Comparison of ENCODE assay signal across 32 mouse cellular contexts in the genomic region with DNA sequence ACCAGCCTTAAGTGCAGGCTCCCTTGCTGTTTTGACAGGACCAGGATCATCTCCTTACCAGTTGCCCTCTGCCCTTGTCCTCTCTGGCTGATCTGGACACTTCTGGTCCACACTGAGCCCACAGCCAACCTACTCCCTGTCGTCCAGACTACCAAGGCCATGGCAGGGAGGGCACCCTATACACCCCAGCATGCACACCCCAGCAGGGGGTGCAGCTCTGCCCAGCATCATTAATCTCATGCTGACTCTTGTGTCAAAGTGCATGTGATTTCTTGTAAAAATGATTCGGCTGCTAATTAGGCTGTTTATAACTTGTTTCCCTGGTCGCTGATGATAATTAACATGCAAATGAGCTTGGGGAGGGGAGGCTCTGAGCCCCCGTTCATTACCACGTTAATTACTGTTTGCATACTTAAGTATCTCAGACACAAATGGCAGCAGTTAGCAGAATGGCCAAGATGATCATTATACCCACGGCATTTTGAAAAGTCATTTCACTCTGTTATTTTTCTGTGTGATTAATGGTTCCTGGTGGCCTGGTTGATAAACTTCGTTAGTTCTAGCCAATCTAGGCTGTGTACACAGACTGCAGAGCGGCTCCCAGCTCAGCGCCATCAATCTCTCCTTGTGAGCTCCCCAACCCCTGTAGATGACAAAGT. TPM values are rescaled to one million over a fixed set of nuclear protein-coding genes. Genes with fewer than 3 reads are reported as not detected.
A peak's percentile ranks its signal among the peaks of the same experiment; 100 is the strongest.
DNase-seq lines count a peak whose midpoint lies in the region; ATAC-seq and TF ChIP-seq lines count a peak whose summit lies in the region.
"Had no signal": no experiment of that assay in that cellular context is flagged by ENCODE, and none has a peak within 500 bp of the region (broad histone marks: within the 10 kb centered on the region; RNA-seq: fewer than 3 reads in every experiment).

No protein-coding gene starts in this region.

- H3K4me3 ChIP-seq in forebrain, embryonic 11.5 days (ENCODE audit: low read depth, low read length), result no peak overlapping the region
- no peak overlapping the region for H3K4me3 ChIP-seq in forebrain, embryonic 15.5 days
- no peak overlapping the region for H3K4me3 ChIP-seq in hindbrain, embryonic 13.5 days
- no peak overlapping the region for H3K4me3 ChIP-seq in hindbrain, embryonic 11.5 days (ENCODE audit: low read depth, low read length)
- H3K4me3 ChIP-seq in forebrain, postnatal 0 days (ENCODE audit: low read depth, low read length), result no peak overlapping the region
- H3K4me3 ChIP-seq in neural tube, embryonic 14.5 days (ENCODE audit: low read depth, low read length), result no peak overlapping the region
- H3K4me3 ChIP-seq: embryonic facial prominence, embryonic 10.5 days; embryonic facial prominence, embryonic 15.5 days; intestine, embryonic 15.5 days; layer of hippocampus, adult 2 months; limb, embryonic 13.5 days; lung, embryonic 15.5 days had no signal

- H3K4me2 ChIP-seq in forebrain, embryonic 11.5 days (ENCODE audit: low read depth, low read length, severe bottlenecking), result no peak overlapping the region
- no peak overlapping the region for H3K4me2 ChIP-seq in forebrain, embryonic 15.5 days (replicated peaks)
- H3K4me2 ChIP-seq in hindbrain, embryonic 13.5 days, result no peak overlapping the region
- H3K4me2 ChIP-seq in hindbrain, embryonic 11.5 days (replicated peaks; ENCODE audit: low read depth, low read length), result no peak overlapping the region
- no peak overlapping the region for H3K4me2 ChIP-seq in forebrain, postnatal 0 days (ENCODE audit: low read depth)
- H3K4me2 ChIP-seq in neural tube, embryonic 14.5 days (ENCODE audit: low read depth, low read length), result no peak overlapping the region
- H3K4me2 ChIP-seq: embryonic facial prominence, embryonic 15.5 days; heart, embryonic 11.5 days; intestine, embryonic 15.5 days; limb, embryonic 13.5 days; liver, embryonic 11.5 days; lung, embryonic 15.5 days; midbrain, embryonic 11.5 days had no signal

- WGBS in forebrain, embryonic 11.5 days, result 39% methylated on average over 9 of the region's 9 CpGs
- 14% methylated on average over 9 of the region's 9 CpGs for WGBS in forebrain, embryonic 15.5 days
- WGBS in hindbrain, embryonic 13.5 days, result 35% methylated on average over 9 of the region's 9 CpGs
- 59% methylated on average over 9 of the region's 9 CpGs for WGBS in hindbrain, embryonic 11.5 days
- WGBS in forebrain, postnatal 0 days, result 13% methylated on average over 9 of the region's 9 CpGs
- 29% methylated on average over 9 of the region's 9 CpGs for WGBS in neural tube, embryonic 14.5 days

- ATAC-seq in forebrain, embryonic 11.5 days (replicated peaks; ENCODE audit: low FRiP score), result no peak
- no peak for ATAC-seq in forebrain, embryonic 15.5 days (replicated peaks)
- ATAC-seq in hindbrain, embryonic 13.5 days (ENCODE audit: low FRiP score), result peak; percentile 49; the same call in 1 of the 2 replicates
- no peak for ATAC-seq in hindbrain, embryonic 11.5 days (ENCODE audit: low FRiP score)
- no peak for ATAC-seq in forebrain, postnatal 0 days
- ATAC-seq in neural tube, embryonic 14.5 days (ENCODE audit: low read depth), result peak; percentile 52; the same call in 1 of the 2 replicates
- ATAC-seq: intestine, embryonic 15.5 days had no signal

- peak; percentile 54 for DNase-seq in forebrain, embryonic 11.5 days (ENCODE audit: low spot score)
- DNase-seq in hindbrain, embryonic 11.5 days (ENCODE audit: low spot score), result no peak
- DNase-seq in forebrain, postnatal 0 days, result peak; percentile 14
- no peak for DNase-seq in spleen, adult 12 weeks (ENCODE audit: low spot score)
- no peak for DNase-seq in thymus, postnatal 0 days (ENCODE audit: low spot score)
- DNase-seq: adrenal gland, adult 8-10 months; cerebellum, adult 8-10 months; cerebellum, postnatal 25 days; gastrocnemius, postnatal 25 days; heart, adult 18-20 months; kidney, adult 2 months; kidney, postnatal 36 days; lung, postnatal 36 days; thymus, postnatal 14 days had no signal

- H3K9me3 ChIP-seq in forebrain, embryonic 11.5 days (ENCODE audit: control insufficient read depth, low read length), result no peaks in the 10 kb centered on the region
- no peaks in the 10 kb centered on the region for H3K9me3 ChIP-seq in forebrain, embryonic 15.5 days
- no peaks in the 10 kb centered on the region for H3K9me3 ChIP-seq in hindbrain, embryonic 13.5 days
- no peaks in the 10 kb centered on the region for H3K9me3 ChIP-seq in hindbrain, embryonic 11.5 days (ENCODE audit: control insufficient read depth, low read length)
- no peaks in the 10 kb centered on the region for H3K9me3 ChIP-seq in forebrain, postnatal 0 days (ENCODE audit: low read length)
- H3K9me3 ChIP-seq in neural tube, embryonic 14.5 days (ENCODE audit: control insufficient read depth, low read length), result no peaks in the 10 kb centered on the region
- H3K9me3 ChIP-seq: embryonic facial prominence, embryonic 10.5 days; embryonic facial prominence, embryonic 15.5 days; G1E; intestine, embryonic 15.5 days; limb, embryonic 13.5 days; lung, embryonic 15.5 days had no signal

- no peak for TF ChIP-seq CTCF in forebrain, postnatal 0 days (IDR thresholded peaks at IDR 0.05; ENCODE audit: low read depth)

- no peak overlapping the region for H3K27ac ChIP-seq in forebrain, embryonic 11.5 days (ENCODE audit: low read depth, low read length)
- no peak overlapping the region for H3K27ac ChIP-seq in forebrain, embryonic 15.5 days (replicated peaks)
- H3K27ac ChIP-seq in hindbrain, embryonic 13.5 days, result no peak overlapping the region
- no peak overlapping the region for H3K27ac ChIP-seq in hindbrain, embryonic 11.5 days (ENCODE audit: low read depth, low read length)
- H3K27ac ChIP-seq in forebrain, postnatal 0 days (ENCODE audit: low read depth, low read length), result no peak overlapping the region
- no peak overlapping the region for H3K27ac ChIP-seq in neural tube, embryonic 14.5 days (ENCODE audit: low read depth, low read length)
- H3K27ac ChIP-seq: embryonic facial prominence, embryonic 10.5 days; embryonic facial prominence, embryonic 15.5 days; intestine, embryonic 15.5 days; layer of hippocampus, adult 2 months; limb, embryonic 13.5 days; lung, embryonic 15.5 days had no signal

- 0 out of 2 replicates have a peak, but pooled peaks cover 2% of the 10 kb centered on the region for H3K4me1 ChIP-seq in forebrain, embryonic 11.5 days (replicated peaks; ENCODE audit: control insufficient read depth, insufficient read depth, low read length)
- peaks cover 8% of the 10 kb centered on the region for H3K4me1 ChIP-seq in forebrain, embryonic 15.5 days
- peaks cover 39% of the 10 kb centered on the region for H3K4me1 ChIP-seq in hindbrain, embryonic 13.5 days (replicated peaks)
- H3K4me1 ChIP-seq in hindbrain, embryonic 11.5 days (replicated peaks; ENCODE audit: control insufficient read depth, insufficient read depth, low read length), result 0 out of 2 replicates have a peak, but pooled peaks cover 2% of the 10 kb centered on the region
- H3K4me1 ChIP-seq in forebrain, postnatal 0 days (ENCODE audit: insufficient read depth), result no peaks in the 10 kb centered on the region
- peaks cover 14% of the 10 kb centered on the region; the same call in 1 of the 2 replicates for H3K4me1 ChIP-seq in neural tube, embryonic 14.5 days (ENCODE audit: control insufficient read depth, insufficient read depth, low read length)
- H3K4me1 ChIP-seq: lung, embryonic 15.5 days had no signal

- no peak overlapping the region for H3K9ac ChIP-seq in forebrain, embryonic 11.5 days (ENCODE audit: low read length)
- H3K9ac ChIP-seq in forebrain, embryonic 15.5 days (replicated peaks), result no peak overlapping the region
- H3K9ac ChIP-seq in hindbrain, embryonic 13.5 days, result no peak overlapping the region
- H3K9ac ChIP-seq in hindbrain, embryonic 11.5 days (ENCODE audit: low read depth, low read length), result no peak overlapping the region
- no peak overlapping the region for H3K9ac ChIP-seq in forebrain, postnatal 0 days
- H3K9ac ChIP-seq in neural tube, embryonic 14.5 days (replicated peaks; ENCODE audit: low read depth, low read length), result no peak overlapping the region
- H3K9ac ChIP-seq: embryonic facial prominence, embryonic 15.5 days; intestine, embryonic 15.5 days; limb, embryonic 13.5 days; lung, embryonic 15.5 days had no signal

- H3K36me3 ChIP-seq in forebrain, embryonic 11.5 days (ENCODE audit: control insufficient read depth, insufficient read depth, low read length), result no peaks in the 10 kb centered on the region
- H3K36me3 ChIP-seq in forebrain, embryonic 15.5 days, result no peaks in the 10 kb centered on the region
- no peaks in the 10 kb centered on the region for H3K36me3 ChIP-seq in hindbrain, embryonic 13.5 days
- H3K36me3 ChIP-seq in hindbrain, embryonic 11.5 days (ENCODE audit: control insufficient read depth, insufficient read depth, low read length), result no peaks in the 10 kb centered on the region
- H3K36me3 ChIP-seq in forebrain, postnatal 0 days (ENCODE audit: insufficient read depth), result no peaks in the 10 kb centered on the region
- no peaks in the 10 kb centered on the region for H3K36me3 ChIP-seq in neural tube, embryonic 14.5 days (ENCODE audit: control insufficient read depth, insufficient read depth, low read length)
- H3K36me3 ChIP-seq: embryonic facial prominence, embryonic 10.5 days; embryonic facial prominence, embryonic 15.5 days; G1E; intestine, embryonic 15.5 days; limb, embryonic 13.5 days; lung, embryonic 15.5 days had no signal

- H3K27me3 ChIP-seq in forebrain, embryonic 11.5 days (ENCODE audit: control insufficient read depth, insufficient read depth, low read length), result peaks cover 24% of the 10 kb centered on the region
- H3K27me3 ChIP-seq in forebrain, embryonic 15.5 days, result peaks cover 44% of the 10 kb centered on the region; the same call in 1 of the 2 replicates
- H3K27me3 ChIP-seq in hindbrain, embryonic 13.5 days, result peaks cover 41% of the 10 kb centered on the region
- H3K27me3 ChIP-seq in hindbrain, embryonic 11.5 days (ENCODE audit: control insufficient read depth, insufficient read depth, low read length), result no peaks in the 10 kb centered on the region
- peaks cover 20% of the 10 kb centered on the region for H3K27me3 ChIP-seq in forebrain, postnatal 0 days (ENCODE audit: insufficient read depth, low read length)
- H3K27me3 ChIP-seq in neural tube, embryonic 14.5 days (ENCODE audit: control insufficient read depth, insufficient read depth, low read length), result peaks cover 2% of the 10 kb centered on the region; the same call in 1 of the 2 replicates
- H3K27me3 ChIP-seq: intestine, embryonic 15.5 days; lung, embryonic 15.5 days had no signal

RNA-seq across cellular contexts. Expression of a gene that starts 5.2 kb away (rescaled TPM):
- 0.11 and 0.20 TPM in 2 replicates for polyA plus RNA-seq in forebrain, embryonic 11.5 days (2014; fragmentation: Nextera tagmentation; extraction: Ambion mirVana)
- polyA plus RNA-seq in forebrain, embryonic 15.5 days (2015; fragmentation: Nextera tagmentation; extraction: Ambion mirVana), result 1.3 TPM in 2 replicates
- polyA plus RNA-seq in hindbrain, embryonic 13.5 days (2015; fragmentation: Nextera tagmentation; extraction: Ambion mirVana), result 0.56 and 0.57 TPM in 2 replicates
- polyA plus RNA-seq in hindbrain, embryonic 11.5 days (2014; fragmentation: Nextera tagmentation; extraction: Ambion mirVana), result 0.09 and 0.32 TPM in 2 replicates
- 3.6 and 3.7 TPM in 2 replicates for total RNA-seq in forebrain, postnatal 0 days (2014; rRNA removed)
- 4.1 TPM in 2 replicates for polyA plus RNA-seq in forebrain, postnatal 0 days (2015; fragmentation: Nextera tagmentation; extraction: Ambion mirVana)
- polyA plus RNA-seq in neural tube, embryonic 14.5 days (2014; fragmentation: Nextera tagmentation; extraction: Ambion mirVana), result 1.1 and 1.3 TPM in 2 replicates
- 0.03 and 0.04 TPM in 2 replicates for polyA plus RNA-seq in thymus, postnatal 0 days (2015; fragmentation: Nextera tagmentation; extraction: Ambion mirVana)
- total RNA-seq: gastrocnemius, postnatal 25 days; hematopoietic stem cell, adult 5-6 weeks had no signal
- polyA plus RNA-seq: C2C12; G1E; intestine, embryonic 15.5 days; kidney, adult 2 months; liver, embryonic 16.5 days had no signal

RNA-seq across cellular contexts. Expression of a gene that starts 37.3 kb away (rescaled TPM):
- polyA plus RNA-seq in forebrain, embryonic 11.5 days (2014; fragmentation: Nextera tagmentation; extraction: Ambion mirVana), result 0.21 TPM in 1 of 2 replicates, not detected in the other
- 0.36 and 0.56 TPM in 2 replicates for polyA plus RNA-seq in forebrain, embryonic 15.5 days (2015; fragmentation: Nextera tagmentation; extraction: Ambion mirVana)
- 0.13 and 0.25 TPM in 2 replicates for polyA plus RNA-seq in hindbrain, embryonic 13.5 days (2015; fragmentation: Nextera tagmentation; extraction: Ambion mirVana)
- 0.48 and 0.56 TPM in 2 replicates for polyA plus RNA-seq in hindbrain, embryonic 11.5 days (2014; fragmentation: Nextera tagmentation; extraction: Ambion mirVana)
- 0.43 and 1.5 TPM in 2 replicates for total RNA-seq in forebrain, postnatal 0 days (2014; rRNA removed)
- polyA plus RNA-seq in forebrain, postnatal 0 days (2015; fragmentation: Nextera tagmentation; extraction: Ambion mirVana), result 0.39 and 0.74 TPM in 2 replicates
- 0.40 and 0.50 TPM in 2 replicates for polyA plus RNA-seq in neural tube, embryonic 14.5 days (2014; fragmentation: Nextera tagmentation; extraction: Ambion mirVana)
- polyA plus RNA-seq in thymus, postnatal 0 days (2015; fragmentation: Nextera tagmentation; extraction: Ambion mirVana), result 0.22 and 0.26 TPM in 2 replicates
- total RNA-seq: gastrocnemius, adult 18-20 months; hematopoietic stem cell, adult 5-6 weeks had no signal
- polyA plus RNA-seq: kidney, embryonic 16.5 days had no signal

Comparison
In these comparisons a context has a peak if more than half of its experiments do, and no peak if none do; other contexts are left out.
1. ATAC-seq: peak in hindbrain, embryonic 13.5 days (single experiment) and neural tube, embryonic 14.5 days (single experiment); none in forebrain, embryonic 11.5 days (single experiment), forebrain, embryonic 15.5 days (single experiment), hindbrain, embryonic 11.5 days (single experiment) and forebrain, postnatal 0 days (single experiment).
2. DNase-seq: peak in forebrain, embryonic 11.5 days (single experiment) and forebrain, postnatal 0 days (single experiment); none in hindbrain, embryonic 11.5 days (single experiment), spleen, adult 12 weeks (single experiment) and thymus, postnatal 0 days (single experiment).